In the genomic region with DNA sequence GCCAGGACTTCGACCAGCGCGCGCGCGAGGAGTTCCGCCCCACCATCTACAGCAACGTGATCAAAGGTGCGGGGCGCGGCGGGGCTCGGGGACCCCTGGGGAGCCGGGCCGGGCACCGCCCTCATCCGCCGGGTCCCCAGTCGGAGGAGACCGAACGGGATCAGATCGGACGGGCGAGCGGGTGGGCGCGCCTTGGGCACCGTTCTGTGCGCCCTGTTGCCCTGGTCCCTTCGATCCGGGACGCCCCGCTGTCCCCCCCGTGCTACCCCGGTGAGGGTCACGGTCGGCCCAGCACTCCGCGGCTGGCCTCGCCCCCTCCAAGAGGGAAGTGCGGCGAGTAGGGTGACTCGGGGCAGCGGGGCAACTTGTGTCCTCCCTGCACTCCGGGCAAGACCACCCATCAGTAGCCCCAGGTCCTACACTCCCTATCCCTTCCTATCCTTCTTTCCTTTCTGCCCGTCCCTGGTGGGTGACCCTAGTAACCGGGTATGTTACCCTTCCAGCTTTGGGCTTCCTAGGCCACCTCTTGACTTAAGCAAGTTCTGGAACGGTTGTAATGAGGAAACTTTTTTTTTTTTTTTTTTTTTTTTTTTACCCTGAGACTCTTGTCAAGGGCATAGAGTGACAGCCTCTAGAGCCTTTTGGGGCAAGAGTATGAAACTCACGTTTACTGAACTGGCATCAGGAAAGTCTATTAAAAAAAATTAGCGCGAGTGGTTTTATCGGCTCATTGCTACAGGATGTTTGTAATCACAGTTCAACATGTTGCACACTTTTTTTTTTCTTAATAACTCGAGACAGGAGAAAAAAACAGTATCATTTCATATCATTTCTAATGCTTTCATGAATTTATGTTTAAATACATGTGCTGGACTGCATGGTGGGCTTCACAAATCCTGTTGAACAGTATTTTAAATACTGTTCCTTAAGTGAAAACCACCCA, we compare ENCODE assay signal across 1 mouse cellular context.
TF ChIP-seq lines count a peak whose summit lies in the region.

No protein-coding gene starts in this region.

TF ChIP-seq in MEL, 35 proteins besides CTCF, POLR2A, EP300 and RAD21 (continued from another document):
- TF ChIP-seq MAX (IDR thresholded peaks at IDR 0.05; ENCODE audit: low read length): peak; percentile 73
- peak; percentile 27; the same call in 1 of the 2 replicates for TF ChIP-seq KAT2A (conservative IDR thresholded peaks at IDR 0.05; ENCODE audit: low read depth, low read length)
- no peak for TF ChIP-seq TBP (IDR thresholded peaks at IDR 0.05; ENCODE audit: low read depth, low read length)
- TF ChIP-seq USF2 (IDR thresholded peaks at IDR 0.05; ENCODE audit: borderline replicate concordance in 1 of 2, insufficient read depth in 1 of 2, low read depth in 1 of 2, low read length in 2 of 2): no peak
- TF ChIP-seq ETS1 (IDR thresholded peaks at IDR 0.05; ENCODE audit: low read depth, low read length): peak; percentile 71
- TF ChIP-seq HCFC1 (IDR thresholded peaks at IDR 0.05; ENCODE audit: low read depth, low read length): no peak
- peak; percentile 87; the same call in 1 of the 2 replicates for TF ChIP-seq CHD1 (IDR thresholded peaks at IDR 0.05; ENCODE audit: low read depth, low read length)
- no peak for TF ChIP-seq MYB (IDR thresholded peaks at IDR 0.05; ENCODE audit: low read depth, low read length)
- no peak for TF ChIP-seq ZC3H11A (IDR thresholded peaks at IDR 0.05; ENCODE audit: low read depth, low read length)
- peak; percentile 85 for TF ChIP-seq BHLHE40 (IDR thresholded peaks at IDR 0.05; ENCODE audit: borderline replicate concordance, low read depth, low read length)
- no peak for TF ChIP-seq ELF1 (IDR thresholded peaks at IDR 0.05; ENCODE audit: low read depth, low read length)
- TF ChIP-seq SMC3 (IDR thresholded peaks at IDR 0.05; ENCODE audit: low read depth, low read length): no peak
- TF ChIP-seq MXI1 (IDR thresholded peaks at IDR 0.05; ENCODE audit: low read depth, low read length): peak; percentile 88
